Mouse (Mus musculus) G1E (cell line): ENCODE results near the gene Ppp1r3f.

Source experiments
- CTCF ChIP-seq: IDR thresholded peaks from 2 replicates; pipeline ENCODE4 v1.5.1; 2012; ENCODE audit warnings: low read depth, low read length, inconsistent platforms, mixed read lengths
- GATA1 ChIP-seq: IDR thresholded peaks from 2 replicates; pipeline ENCODE4 v1.6.1; 2012; ENCODE audit warnings: borderline replicate concordance, low read length, inconsistent platforms, mixed read lengths
- POLR2AphosphoS5 ChIP-seq: IDR thresholded peaks from 2 replicates; pipeline ENCODE4 v1.6.1; 2012; ENCODE audit warnings: low read depth, low read length, inconsistent platforms; ENCODE audit not compliant: insufficient replicate concordance
- TAL1 ChIP-seq: conservative IDR thresholded peaks from 2 replicates; pipeline ENCODE4 v1.6.1; 2012; ENCODE audit warnings: low read depth, low read length, inconsistent platforms, mixed read lengths

DNA sequence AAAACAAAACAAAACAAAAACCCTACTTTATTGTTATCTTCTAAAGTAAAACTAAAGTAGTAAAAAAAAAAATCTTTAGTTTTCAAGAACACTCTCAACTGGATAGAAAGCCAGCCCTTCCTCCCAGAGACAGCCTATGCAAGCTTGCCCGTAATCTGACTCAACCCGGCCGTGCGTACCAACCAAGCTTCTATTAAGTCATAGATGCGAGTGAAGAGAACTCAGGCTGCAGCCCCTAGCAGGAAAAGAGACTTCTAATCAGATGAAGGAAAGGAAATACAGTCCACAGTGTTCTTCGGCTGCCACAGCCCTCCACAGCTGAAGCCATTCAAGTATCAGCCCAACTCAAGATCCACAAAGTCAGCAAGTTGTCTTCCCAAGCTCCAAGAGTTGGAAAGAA, 7.7 kb downstream of the Ppp1r3f start:
- TF ChIP-seq GATA1 (no peak), CTCF (no peak), TAL1 (no peak), POLR2AphosphoS5 (no peak)
